Mouse (Mus musculus): ENCODE data around the gene Cxcr1. TPM values are rescaled to one million over a fixed set of nuclear protein-coding genes. Genes with fewer than 3 reads are reported as not detected.

The Cxcr1 gene
- total and polyA plus RNA-seq, 3 experiments, result 0.71 TPM; not detected in 2

DNA sequence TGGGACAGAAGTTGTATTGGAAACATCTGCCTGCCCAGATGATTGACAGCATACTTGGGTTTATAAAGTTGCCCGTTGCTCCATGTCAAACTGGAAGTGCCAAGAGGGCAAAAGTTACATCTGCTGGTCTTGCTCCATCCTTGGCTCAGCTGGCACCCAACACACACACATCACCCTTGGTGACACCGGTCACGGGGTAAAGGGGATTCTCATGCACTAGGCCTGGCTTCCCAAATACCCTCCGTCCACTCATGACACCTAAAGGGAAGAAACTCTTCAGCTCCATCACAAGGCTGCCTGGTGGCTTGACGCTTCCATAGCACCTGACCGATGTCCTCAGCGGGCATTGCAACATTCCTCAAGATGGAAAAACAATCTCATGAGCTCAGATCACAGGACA lies 4.0 kb downstream of the Cxcr1 start:
- TF ChIP-seq GATA1 (IDR thresholded peaks at IDR 0.05; ENCODE audit: borderline replicate concordance, low read length) (no peak), CTCF (IDR thresholded peaks at IDR 0.05; ENCODE audit: low read depth, low read length) (no peak), TAL1 (conservative IDR thresholded peaks at IDR 0.05; ENCODE audit: low read depth, low read length) (no peak; the same call in 1 of the 2 replicates), GATA2 (IDR thresholded peaks at IDR 0.05; ENCODE audit: borderline replicate concordance, low read depth, low read length) (no peak), POLR2AphosphoS5 (IDR thresholded peaks at IDR 0.05; ENCODE audit: insufficient replicate concordance, low read depth, low read length) (no peak)
- DNase-seq (ENCODE audit: low spot score) (no peak), ATAC-seq (ENCODE audit: extremely low read depth, insufficient number of reproducible peaks, low FRiP score, poor library complexity, severe bottlenecking) (no peak)
- Histone ChIP-seq H3K4me1 (ENCODE audit: insufficient read depth, low read depth, low read length) (no peaks in the 10 kb centered on the region), H3K4me3 (ENCODE audit: low read depth, low read length) (no peak overlapping the region), H3K9me3 (replicated peaks) (no peaks in the 10 kb centered on the region), H3K27me3 (ENCODE audit: insufficient read depth, low read length) (peaks cover 24% of the 10 kb centered on the region), H3K36me3 (replicated peaks) (no peaks in the 10 kb centered on the region)

DNA sequence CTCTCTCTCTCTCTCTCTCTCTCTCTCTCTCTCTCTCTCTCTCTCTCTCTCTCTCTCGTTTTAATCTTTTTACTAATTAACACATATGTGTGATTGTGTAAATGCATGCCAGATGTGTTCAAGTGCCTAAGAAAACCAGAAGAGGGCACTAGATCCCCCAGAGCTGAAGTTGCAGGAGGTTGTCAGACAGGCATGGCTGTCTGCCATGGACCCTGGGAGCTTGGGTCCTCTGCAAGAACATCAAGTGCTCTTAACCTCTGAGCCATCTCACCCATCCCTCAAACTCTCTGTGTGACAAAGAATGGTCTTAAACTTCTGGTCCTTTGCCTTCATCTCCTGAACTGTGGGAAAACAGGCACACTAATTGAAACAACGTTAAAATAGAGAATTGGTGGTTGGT lies 11.4 kb downstream of the Cxcr1 start:
- ATAC-seq (ENCODE audit: extremely low read depth, insufficient number of reproducible peaks, low FRiP score, poor library complexity, severe bottlenecking), result no peak
- Histone ChIP-seq H3K9me3 (replicated peaks) (no peaks in the 10 kb centered on the region), H3K36me3 (replicated peaks) (no peaks in the 10 kb centered on the region), H3K4me1 (ENCODE audit: insufficient read depth, low read depth, low read length) (no peaks in the 10 kb centered on the region), H3K27me3 (ENCODE audit: insufficient read depth, low read length) (peaks cover 23% of the 10 kb centered on the region), H3K4me3 (ENCODE audit: low read depth, low read length) (no peak overlapping the region)
- DNase-seq (ENCODE audit: low spot score), result no peak
- TF ChIP-seq GATA2 (IDR thresholded peaks at IDR 0.05; ENCODE audit: borderline replicate concordance, low read depth, low read length) (no peak), GATA1 (IDR thresholded peaks at IDR 0.05; ENCODE audit: borderline replicate concordance, low read length) (no peak), POLR2AphosphoS5 (IDR thresholded peaks at IDR 0.05; ENCODE audit: insufficient replicate concordance, low read depth, low read length) (no peak), TAL1 (conservative IDR thresholded peaks at IDR 0.05; ENCODE audit: low read depth, low read length) (no peak), CTCF (IDR thresholded peaks at IDR 0.05; ENCODE audit: low read depth, low read length) (no peak)

GRCm38 (mm10) chr1:74181462-74181861 lies 13.0 kb downstream of the Cxcr1 start:
- TF ChIP-seq GATA2 (IDR thresholded peaks at IDR 0.05; ENCODE audit: borderline replicate concordance, low read depth, low read length), result no peak
- TF ChIP-seq GATA1 (IDR thresholded peaks at IDR 0.05; ENCODE audit: borderline replicate concordance, low read length), result no peak
- TF ChIP-seq TAL1 (conservative IDR thresholded peaks at IDR 0.05; ENCODE audit: low read depth, low read length), result no peak
- no peak for TF ChIP-seq POLR2AphosphoS5 (IDR thresholded peaks at IDR 0.05; ENCODE audit: insufficient replicate concordance, low read depth, low read length)
- TF ChIP-seq CTCF (IDR thresholded peaks at IDR 0.05; ENCODE audit: low read depth, low read length), result no peak
- no peak overlapping the region for H3K4me3 ChIP-seq (ENCODE audit: low read depth, low read length)
- no peaks in the 10 kb centered on the region for H3K4me1 ChIP-seq (ENCODE audit: insufficient read depth, low read depth, low read length)
- peaks cover 20% of the 10 kb centered on the region for H3K27me3 ChIP-seq (ENCODE audit: insufficient read depth, low read length)
- H3K36me3 ChIP-seq (replicated peaks), result no peaks in the 10 kb centered on the region
- DNase-seq (ENCODE audit: low spot score) (no peak), ATAC-seq (ENCODE audit: extremely low read depth, insufficient number of reproducible peaks, low FRiP score, poor library complexity, severe bottlenecking) (no peak)
- H3K9me3 ChIP-seq (replicated peaks), result no peaks in the 10 kb centered on the region

DNA sequence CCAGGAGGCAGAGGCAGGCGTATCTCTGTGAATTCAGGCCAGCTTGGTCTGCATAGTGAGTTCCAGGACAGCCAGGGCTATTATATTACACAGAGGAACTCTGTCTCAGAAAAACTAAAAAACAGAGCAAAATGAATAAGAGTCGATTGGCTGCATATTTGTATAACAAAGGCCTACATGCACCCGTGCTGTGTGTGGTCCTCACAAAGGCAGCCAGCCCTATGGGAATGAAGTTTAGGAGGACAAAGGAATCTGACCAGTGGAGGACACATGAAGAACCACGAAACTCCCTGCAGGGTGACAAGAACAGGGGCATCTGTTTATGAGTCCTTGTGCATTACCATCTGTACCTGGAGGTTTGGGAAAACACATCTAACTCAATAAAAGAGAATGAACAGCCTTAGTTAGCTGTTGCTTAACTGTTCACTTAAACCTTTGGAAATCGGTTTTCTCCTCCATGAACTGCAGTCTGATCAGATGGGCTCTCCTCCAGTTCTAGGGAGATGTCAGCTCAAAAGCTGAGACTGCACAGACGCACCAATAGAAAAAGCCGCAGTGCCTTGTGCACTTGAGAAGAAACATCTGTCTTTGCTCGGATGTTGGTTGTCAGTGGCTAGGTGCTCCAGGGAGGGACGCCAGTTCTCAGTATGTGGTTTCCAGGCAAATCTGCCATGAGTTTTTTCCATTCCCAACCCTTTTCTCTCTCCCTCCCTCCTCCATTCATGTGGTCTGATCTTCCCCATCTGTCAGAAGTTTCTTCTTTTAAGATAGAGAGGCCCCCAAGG lies 14.6 kb downstream of the Cxcr1 start:
- no peak for TF ChIP-seq GATA2 (IDR thresholded peaks at IDR 0.05; ENCODE audit: borderline replicate concordance, low read depth, low read length)
- no peak for TF ChIP-seq GATA1 (IDR thresholded peaks at IDR 0.05; ENCODE audit: borderline replicate concordance, low read length)

GRCm38 (mm10) chr1:74178618-74179017 lies 15.8 kb downstream of the Cxcr1 start:
- no peak for ATAC-seq (ENCODE audit: extremely low read depth, insufficient number of reproducible peaks, low FRiP score, poor library complexity, severe bottlenecking)

More for the DNA sequence above, 14.6 kb downstream of the Cxcr1 start:
- DNase-seq (ENCODE audit: low spot score) (no peak), ATAC-seq (ENCODE audit: extremely low read depth, insufficient number of reproducible peaks, low FRiP score, poor library complexity, severe bottlenecking) (no peak)
- no peak overlapping the region for H3K4me3 ChIP-seq (ENCODE audit: low read depth, low read length)
- peaks cover 20% of the 10 kb centered on the region for H3K27me3 ChIP-seq (ENCODE audit: insufficient read depth, low read length)
- no peaks in the 10 kb centered on the region for H3K36me3 ChIP-seq (replicated peaks)
- no peaks in the 10 kb centered on the region for H3K4me1 ChIP-seq (ENCODE audit: insufficient read depth, low read depth, low read length)
- no peaks in the 10 kb centered on the region for H3K9me3 ChIP-seq (replicated peaks)

GRCm38 (mm10) chr1:74175731-74176130 lies 18.7 kb downstream of the Cxcr1 start:
- H3K4me1 ChIP-seq (ENCODE audit: insufficient read depth, low read depth, low read length), result no peaks in the 10 kb centered on the region
- no peaks in the 10 kb centered on the region for H3K36me3 ChIP-seq (replicated peaks)
- no peak for DNase-seq (ENCODE audit: low spot score)
- no peaks in the 10 kb centered on the region for H3K9me3 ChIP-seq (replicated peaks)
- no peak for ATAC-seq (ENCODE audit: extremely low read depth, insufficient number of reproducible peaks, low FRiP score, poor library complexity, severe bottlenecking)
- no peak overlapping the region for H3K4me3 ChIP-seq (ENCODE audit: low read depth, low read length)
- H3K27me3 ChIP-seq (ENCODE audit: insufficient read depth, low read length), result peaks cover 22% of the 10 kb centered on the region
- TF ChIP-seq TAL1 (conservative IDR thresholded peaks at IDR 0.05; ENCODE audit: low read depth, low read length) (no peak), POLR2AphosphoS5 (IDR thresholded peaks at IDR 0.05; ENCODE audit: insufficient replicate concordance, low read depth, low read length) (no peak), CTCF (IDR thresholded peaks at IDR 0.05; ENCODE audit: low read depth, low read length) (no peak), GATA1 (IDR thresholded peaks at IDR 0.05; ENCODE audit: borderline replicate concordance, low read length) (no peak), GATA2 (IDR thresholded peaks at IDR 0.05; ENCODE audit: borderline replicate concordance, low read depth, low read length) (no peak)

More at GRCm38 (mm10) chr1:74178618-74179017, 15.8 kb downstream of the Cxcr1 start:
- H3K4me3 ChIP-seq (ENCODE audit: low read depth, low read length), result no peak overlapping the region
- H3K4me1 ChIP-seq (ENCODE audit: insufficient read depth, low read depth, low read length), result no peaks in the 10 kb centered on the region
- H3K36me3 ChIP-seq (replicated peaks), result no peaks in the 10 kb centered on the region
- H3K9me3 ChIP-seq (replicated peaks), result no peaks in the 10 kb centered on the region
- peaks cover 20% of the 10 kb centered on the region for H3K27me3 ChIP-seq (ENCODE audit: insufficient read depth, low read length)
- TF ChIP-seq GATA1 (IDR thresholded peaks at IDR 0.05; ENCODE audit: borderline replicate concordance, low read length), result no peak
- no peak for TF ChIP-seq CTCF (IDR thresholded peaks at IDR 0.05; ENCODE audit: low read depth, low read length)
- no peak for TF ChIP-seq TAL1 (conservative IDR thresholded peaks at IDR 0.05; ENCODE audit: low read depth, low read length)
- no peak for TF ChIP-seq GATA2 (IDR thresholded peaks at IDR 0.05; ENCODE audit: borderline replicate concordance, low read depth, low read length)
- no peak for TF ChIP-seq POLR2AphosphoS5 (IDR thresholded peaks at IDR 0.05; ENCODE audit: insufficient replicate concordance, low read depth, low read length)
- DNase-seq (ENCODE audit: low spot score), result no peak

Measured in G1E (cell line).